Mouse (Mus musculus) liver, embryonic 11.5 days (tissue): ENCODE results near the gene Pbsn. TPM values are rescaled to one million over a fixed set of nuclear protein-coding genes. Genes with fewer than 3 reads are reported as not detected.
A peak's percentile ranks its signal among the peaks of the same experiment; 100 is the strongest.
"Not testable (repeated sequence)": the region's sequence is repeated elsewhere in the genome, so short reads cannot be mapped to it uniquely, and the experiment has no call there.

Experiments
- ATAC-seq: fragments of 200-750 bp; cut with Nextera tagmentation; replicated peaks from 2 replicates; pipeline ENCODE4 v1.8.0; 2017; ENCODE audit warnings: moderate number of reproducible peaks, mild to moderate bottlenecking, moderate TSS enrichment, moderate library complexity; ENCODE audit not compliant: low FRiP score
- DNase-seq: peaks from one replicate; pipeline ENCODE4 v3.0.0-alpha.2; 2017; ENCODE audit warnings: low spot score
- H3K27ac ChIP-seq: fragments of 300-500 bp; sonication (generic); 2 replicates; pipeline ENCODE4 v1.5.1; 2014; ENCODE audit warnings: mild to moderate bottlenecking, low read depth, low read length, control low read depth
- H3K27me3 ChIP-seq: fragments of 300-500 bp; sonication (generic); replicated peaks from 2 replicates; pipeline ENCODE4 v1.6.1; 2014; ENCODE audit warnings: low read length, mixed read lengths; ENCODE audit not compliant: control insufficient read depth, insufficient read depth
- H3K36me3 ChIP-seq: fragments of 300-500 bp; sonication (generic); 2 replicates; pipeline ENCODE4 v1.6.1; 2014; ENCODE audit warnings: mild to moderate bottlenecking, low read length, moderate library complexity, mixed read lengths; ENCODE audit not compliant: control insufficient read depth, insufficient read depth
- H3K4me1 ChIP-seq: fragments of 300-500 bp; sonication (generic); replicated peaks from 2 replicates; pipeline ENCODE4 v1.6.1; 2014; ENCODE audit warnings: low read length, mixed read lengths; ENCODE audit not compliant: control insufficient read depth, insufficient read depth
- H3K4me2 ChIP-seq: fragments of 300-500 bp; sonication (generic); 2 replicates; pipeline ENCODE4 v1.6.1; 2014; ENCODE audit warnings: mild to moderate bottlenecking, control low read depth, moderate library complexity
- H3K4me3 ChIP-seq: fragments of 300-500 bp; sonication (generic); 2 replicates; pipeline ENCODE4 v1.5.1; 2014; ENCODE audit warnings: low read depth, low read length, control low read depth
- H3K9ac ChIP-seq: fragments of 300-500 bp; sonication (generic); 2 replicates; pipeline ENCODE4 v1.6.1; 2014; ENCODE audit warnings: low read depth, low read length, control low read depth
- H3K9me3 ChIP-seq: fragments of 300-500 bp; sonication (generic); 2 replicates; pipeline ENCODE4 v1.6.1; 2016; ENCODE audit warnings: low read length, inconsistent platforms, mixed read lengths; ENCODE audit not compliant: control insufficient read depth
- WGBS: fragments of 180-500 bp; shearing (Covaris S2); extraction: QIAGEN DNeasy Blood & Tissue Kit; methylation state at CpG from one replicate; pipeline ENCODE4 v1.1.7; 2014; 5-methylcytosine and 5-hydroxymethylcytosine counted together
- polyA plus RNA-seq: library from polyadenylated mRNA; unstranded; fragments of >200 nt; fragmentation: Nextera tagmentation; extraction: Ambion mirVana; gene quantifications from 2 replicates; pipeline ENCODE4 v1.2.1, GENCODE M21; 2014

Gene Pbsn
- polyA plus RNA-seq, result not detected in 2 replicates

DNA sequence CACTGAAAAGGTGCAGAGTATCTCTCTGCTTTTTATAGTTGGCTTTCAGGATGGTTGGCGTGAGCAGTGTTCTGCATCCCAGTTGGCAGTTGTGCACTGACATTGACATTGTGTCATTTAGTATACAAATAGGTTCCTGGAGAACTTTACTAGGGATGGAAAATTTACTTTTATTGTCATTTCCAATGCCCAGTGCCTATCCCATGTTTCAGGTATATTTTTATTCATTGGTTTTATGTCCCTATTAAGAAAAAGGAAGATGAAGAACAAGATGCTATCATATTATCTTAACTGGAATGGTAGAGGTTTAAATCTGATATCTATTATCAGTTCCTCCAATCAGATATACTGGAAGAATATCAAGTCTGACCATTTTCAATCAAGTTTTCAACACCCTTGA lies at the start of gene Pbsn:
Pbsn (minus strand) TSS at position 101 of the 400 bp plus-strand sequence.
- H3K4me2 ChIP-seq, result no peak within 1 kb of the TSS
- H3K4me3 ChIP-seq, result no peak within 1 kb of the TSS
- ATAC-seq (no peak), DNase-seq (no peak)
- no peaks in the 10 kb centered on the region for H3K27me3 ChIP-seq
- H3K36me3 ChIP-seq, result no peaks in the 10 kb centered on the region
- H3K4me1 ChIP-seq, result no peaks in the 10 kb centered on the region
- H3K9me3 ChIP-seq, result no peaks in the 10 kb centered on the region
- H3K27ac ChIP-seq, result no peak within 1 kb of the TSS
- 70% methylated on average over 1 of the region's 1 CpGs for WGBS
- H3K9ac ChIP-seq, result no peak within 1 kb of the TSS

DNA sequence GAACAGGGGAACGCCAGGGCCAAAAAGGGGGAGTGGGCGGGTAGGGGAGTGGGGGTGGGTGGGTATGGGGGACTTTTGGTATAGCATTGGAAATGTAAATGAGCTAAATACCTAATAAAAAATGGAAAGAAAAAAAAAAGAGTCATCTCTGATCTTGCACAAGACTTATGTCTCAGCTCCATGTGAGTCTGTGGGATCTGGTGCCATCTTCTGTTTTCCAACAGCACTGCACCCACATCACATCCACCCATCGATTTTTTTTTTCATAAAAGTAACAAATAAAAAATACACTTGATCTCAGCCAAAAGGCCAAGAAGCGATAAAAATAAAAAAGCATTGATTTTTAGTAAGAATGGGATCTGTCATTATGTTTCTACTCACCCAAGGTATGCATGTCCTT lies 26.6 kb upstream of the Pbsn start:
- H3K9me3 ChIP-seq, H3K4me2 ChIP-seq, DNase-seq, H3K27ac ChIP-seq, H3K4me1 ChIP-seq, H3K4me3 ChIP-seq, H3K9ac ChIP-seq, ATAC-seq, H3K27me3 ChIP-seq, H3K36me3 ChIP-seq: not testable (repeated sequence)
- 41% methylated on average over 2 of the region's 4 CpGs for WGBS

DNA sequence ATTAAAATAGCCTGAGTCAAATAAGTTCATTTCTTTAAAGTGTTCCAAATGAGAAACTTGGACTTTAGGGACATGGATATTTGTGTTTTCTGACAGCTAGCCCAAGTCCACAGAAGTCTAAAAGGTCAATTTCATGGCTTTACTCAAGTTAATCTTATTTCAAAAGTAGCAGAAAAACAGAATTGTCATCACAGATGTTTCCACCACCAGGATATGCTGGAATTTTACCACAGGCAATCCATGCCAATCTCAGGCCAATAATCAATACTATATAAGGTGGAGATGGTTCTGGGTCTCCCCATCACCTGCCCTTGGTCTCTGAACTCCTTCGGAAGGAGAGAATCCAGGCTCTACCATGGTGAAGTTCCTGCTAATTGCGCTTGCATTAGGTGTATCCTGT lies 11.0 kb upstream of the Pbsn start, which contains the start of gene Gm14744:
Gm14744 (plus strand) TSS at position 301 of the 400 bp plus-strand sequence.
- H3K4me2 ChIP-seq, H3K27me3 ChIP-seq, ATAC-seq, H3K27ac ChIP-seq, H3K9ac ChIP-seq, H3K9me3 ChIP-seq, H3K36me3 ChIP-seq, H3K4me3 ChIP-seq, H3K4me1 ChIP-seq, DNase-seq: not testable (repeated sequence)
- 80% methylated on average over 2 of the region's 2 CpGs for WGBS

DNA sequence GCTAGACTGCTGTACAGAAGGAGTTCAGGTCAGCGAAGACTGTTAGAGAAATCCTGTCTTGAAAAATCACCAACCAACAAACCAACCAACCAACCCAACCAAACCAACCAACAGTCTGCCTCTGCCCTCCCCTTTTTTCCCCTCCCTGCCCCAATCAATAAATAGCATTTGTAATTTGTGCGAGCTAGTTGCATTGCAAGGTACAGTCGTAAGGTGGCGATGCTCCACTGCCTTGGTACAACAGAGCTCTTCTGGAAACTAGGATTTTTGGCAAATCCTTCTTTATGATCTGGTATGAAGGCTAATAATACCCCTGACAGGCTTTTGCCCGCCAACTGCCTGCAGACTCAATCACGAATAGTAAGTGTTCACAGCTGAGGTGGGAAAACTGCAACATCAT lies 41.4 kb downstream of the Pbsn start:
- 57% methylated on average over 6 of the region's 6 CpGs for WGBS
- H3K9ac ChIP-seq, result no peak overlapping the region
- no peak overlapping the region for H3K4me2 ChIP-seq
- H3K4me1 ChIP-seq, result no peaks in the 10 kb centered on the region
- H3K9me3 ChIP-seq, result no peaks in the 10 kb centered on the region
- no peak overlapping the region for H3K27ac ChIP-seq
- H3K27me3 ChIP-seq, result no peaks in the 10 kb centered on the region
- DNase-seq, result no peak
- no peak overlapping the region for H3K4me3 ChIP-seq
- no peak for ATAC-seq
- no peaks in the 10 kb centered on the region for H3K36me3 ChIP-seq

DNA sequence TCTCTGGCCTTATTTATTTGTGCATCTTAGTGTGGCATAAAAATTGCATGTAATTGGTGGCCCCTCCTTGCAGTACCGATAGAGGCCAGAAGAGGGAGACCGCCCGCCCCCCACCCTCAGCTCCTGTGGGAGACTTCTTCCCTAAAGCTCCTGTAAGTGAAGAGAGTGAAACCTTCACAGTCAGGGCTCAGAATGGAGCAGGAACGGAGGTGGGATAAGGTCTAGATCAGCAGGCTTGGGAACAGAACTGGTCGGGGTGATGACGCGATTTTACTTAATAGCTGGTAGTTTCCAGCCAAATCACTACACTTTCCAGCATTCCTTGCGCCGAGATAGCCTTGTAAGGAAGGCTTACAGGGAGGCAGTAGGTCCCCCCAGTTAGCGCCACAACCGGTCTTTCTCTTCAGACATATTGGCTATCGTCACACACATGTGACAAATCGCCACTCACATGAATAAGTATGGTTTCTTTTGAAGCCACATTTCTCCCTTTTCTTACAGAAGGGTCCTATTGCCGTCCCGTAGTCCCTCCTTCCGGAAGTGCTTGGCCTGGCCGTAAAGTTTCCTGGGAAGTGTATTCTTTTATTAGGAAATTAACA lies 42.7 kb downstream of the Pbsn start:
- H3K4me1 ChIP-seq, result no peaks in the 10 kb centered on the region
- H3K27ac ChIP-seq, result no peak overlapping the region
- H3K36me3 ChIP-seq, result no peaks in the 10 kb centered on the region
- peak; percentile 73 for ATAC-seq
- H3K27me3 ChIP-seq, result no peaks in the 10 kb centered on the region
- H3K9ac ChIP-seq, result peak overlapping the region; percentile 9; the same call in 1 of the 2 replicates
- peak overlapping the region; percentile 57 for H3K4me2 ChIP-seq
- peak overlapping the region; percentile 36 for H3K4me3 ChIP-seq
- DNase-seq, result peak; percentile 48
- 15% methylated on average over 17 of the region's 17 CpGs for WGBS
- H3K9me3 ChIP-seq, result no peaks in the 10 kb centered on the region

DNA sequence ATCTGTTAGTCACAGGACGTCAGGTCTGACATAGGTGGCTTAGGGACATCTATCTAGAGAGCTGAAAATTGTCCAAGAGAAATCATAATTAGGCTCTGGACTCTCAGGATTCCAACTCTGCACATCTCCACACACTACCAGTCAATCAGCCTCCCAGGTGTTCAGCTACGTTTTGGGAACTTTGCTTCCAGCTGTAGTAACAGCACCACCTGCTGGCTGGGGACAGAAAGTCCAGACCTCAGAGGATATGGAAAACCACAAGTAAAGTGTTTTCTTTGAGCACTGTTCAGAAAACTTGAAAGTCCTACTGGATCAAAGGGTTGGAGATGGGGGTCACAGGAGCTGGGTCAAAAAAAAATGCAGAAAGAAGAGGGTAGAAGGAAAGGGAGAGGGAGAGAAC lies 44.8 kb downstream of the Pbsn start:
- no peak overlapping the region for H3K27ac ChIP-seq
- 25% methylated on average over 2 of the region's 2 CpGs for whole genome bisulfite sequencing
- H3K4me2 ChIP-seq, result no peak overlapping the region
- H3K27me3 ChIP-seq, result no peaks in the 10 kb centered on the region
- no peak overlapping the region for H3K9ac ChIP-seq
- no peaks in the 10 kb centered on the region for H3K9me3 ChIP-seq
- DNase-seq (no peak), ATAC-seq (no peak)
- no peaks in the 10 kb centered on the region for H3K4me1 ChIP-seq
- no peaks in the 10 kb centered on the region for H3K36me3 ChIP-seq
- H3K4me3 ChIP-seq, result no peak overlapping the region

DNA sequence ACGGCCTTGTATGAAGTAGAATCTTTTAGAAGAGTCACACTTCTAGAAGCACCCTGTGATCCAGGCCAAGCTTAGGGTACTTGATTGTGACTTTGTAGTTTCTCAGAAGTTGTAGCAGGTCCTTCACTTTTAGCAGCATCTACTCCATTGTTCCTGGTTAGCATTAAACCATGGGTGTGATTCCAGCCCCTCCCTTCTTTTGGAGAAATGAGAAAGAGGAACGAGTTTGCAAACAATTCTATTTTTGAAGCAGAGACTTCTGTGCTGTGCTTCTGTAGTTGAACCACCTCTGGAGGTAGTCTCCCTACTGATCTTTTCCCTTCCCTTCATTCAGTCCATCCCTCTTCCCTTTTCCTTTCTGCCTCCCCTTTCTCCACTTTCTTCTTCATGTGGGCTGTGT lies 51.1 kb downstream of the Pbsn start:
- Histone ChIP-seq H3K27me3 (no peaks in the 10 kb centered on the region), H3K9ac (no peak overlapping the region), H3K9me3 (no peaks in the 10 kb centered on the region), H3K4me2 (no peak overlapping the region), H3K4me3 (no peak overlapping the region), H3K36me3 (no peaks in the 10 kb centered on the region), H3K4me1 (no peaks in the 10 kb centered on the region), H3K27ac (no peak overlapping the region)
- DNase-seq (no peak), ATAC-seq (no peak)
- 47% methylated on average over 2 of the region's 2 CpGs for whole genome bisulfite sequencing

DNA sequence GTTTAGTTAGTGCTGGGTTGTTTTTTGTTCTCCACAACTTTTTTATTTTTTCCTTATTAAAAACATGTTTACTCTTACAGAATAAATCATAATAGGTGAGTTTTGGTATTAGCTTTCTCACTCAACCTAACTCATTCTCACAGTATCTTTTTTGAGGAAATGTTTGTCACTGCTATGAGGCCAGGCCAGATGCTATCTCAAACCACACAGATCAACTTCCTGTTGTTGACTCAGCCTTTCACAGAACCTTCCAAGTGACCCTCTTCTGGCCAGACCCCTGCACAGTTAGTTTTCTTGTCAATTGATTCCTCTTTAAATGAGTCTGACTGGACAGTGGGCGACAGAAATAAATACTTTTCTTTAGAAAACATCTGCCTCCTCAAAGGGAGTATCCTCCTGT lies 51.9 kb downstream of the Pbsn start:
- ATAC-seq (no peak), DNase-seq (no peak)
- Histone ChIP-seq H3K4me3 (no peak overlapping the region), H3K27ac (no peak overlapping the region), H3K9me3 (no peaks in the 10 kb centered on the region), H3K36me3 (no peaks in the 10 kb centered on the region), H3K27me3 (no peaks in the 10 kb centered on the region), H3K4me2 (no peak overlapping the region), H3K4me1 (no peaks in the 10 kb centered on the region), H3K9ac (no peak overlapping the region)
- 33% methylated on average over 1 of the region's 1 CpGs for WGBS

- Histone ChIP-seq H3K27me3 (no peaks in the 10 kb centered on the region), H3K9ac (no peak overlapping the region), H3K27ac (no peak overlapping the region), H3K4me2 (no peak overlapping the region), H3K9me3 (no peaks in the 10 kb centered on the region), H3K4me1 (no peaks in the 10 kb centered on the region), H3K36me3 (no peaks in the 10 kb centered on the region), H3K4me3 (no peak overlapping the region)
- DNase-seq, result no peak
- WGBS, result 55% methylated on average over 3 of the region's 3 CpGs
- no peak for ATAC-seq
Observed at GRCm38 (mm10) chrX:77799554-77799953, 53.9 kb downstream of the Pbsn start.
